Mouse (Mus musculus) MEL (cell line): Measurements from ENCODE around the gene Ubxn7. TPM values are rescaled to one million over a fixed set of nuclear protein-coding genes. Genes with fewer than 3 reads are reported as not detected.
A peak's percentile ranks its signal among the peaks of the same experiment; 100 is the strongest.

ENCODE experiments used
- DNase-seq: peaks from one replicate; pipeline ENCODE4 v3.0.0; 2011; ENCODE audit warnings: low read depth, low spot score
- H3K27ac ChIP-seq: 2 replicates; pipeline ENCODE4 v1.5.1; 2012; ENCODE audit warnings: low read depth, mild to moderate bottlenecking, control low read depth, low read length, moderate library complexity; ENCODE audit not compliant: control insufficient read depth
- H3K27me3 ChIP-seq, 2 experiments: fragments of 150-350 bp in 1 of 2; sonication (generic) in 1 of 2; 2 replicates each; pipeline ENCODE4 v1.6.1; 2012; ENCODE audit warnings: low read length in 2 of 2, mild to moderate bottlenecking in 2 of 2, improper control_type of control experiment in 1 of 2, moderate library complexity in 1 of 2; ENCODE audit not compliant: insufficient read depth in 2 of 2, control insufficient read depth in 1 of 2
- H3K36me3 ChIP-seq, 2 experiments: 2 replicates each; pipeline ENCODE4 v1.6.1; 2012 to 2014; ENCODE audit warnings: low read length in 2 of 2, improper control_type of control experiment in 1 of 2, inconsistent platforms in 1 of 2, mild to moderate bottlenecking in 1 of 2; ENCODE audit not compliant: insufficient read depth in 2 of 2, control insufficient read depth in 1 of 2
- H3K4me1 ChIP-seq, 2 experiments: fragments of 150-350 bp in 1 of 2; sonication (generic) in 1 of 2; 2 replicates each; pipeline ENCODE4 v1.6.1; 2012; ENCODE audit warnings: low read length in 2 of 2, improper control_type of control experiment in 1 of 2, mild to moderate bottlenecking in 1 of 2; ENCODE audit not compliant: insufficient read depth in 2 of 2, control insufficient read depth in 1 of 2
- H3K4me3 ChIP-seq, 2 experiments: fragments of 150-350 bp in 1 of 2; sonication (generic) in 1 of 2; 2 replicates each; pipeline ENCODE4 v1.5.1; 2012; ENCODE audit warnings: low read depth in 2 of 2, low read length in 2 of 2, mild to moderate bottlenecking in 2 of 2, moderate library complexity in 2 of 2, control low read depth in 1 of 2, improper control_type of control experiment in 1 of 2; ENCODE audit not compliant: control insufficient read depth in 1 of 2, insufficient read depth in 1 of 2
- H3K79me2 ChIP-seq: 2 replicates; pipeline ENCODE4 v1.6.1; 2012; ENCODE audit warnings: mild to moderate bottlenecking, low read length, moderate library complexity; ENCODE audit not compliant: control insufficient read depth, poor library complexity, insufficient read depth
- H3K9ac ChIP-seq: 2 replicates; pipeline ENCODE4 v1.6.1; 2012; ENCODE audit warnings: low read depth, mild to moderate bottlenecking, control low read depth, low read length, moderate library complexity; ENCODE audit not compliant: control insufficient read depth, poor library complexity, severe bottlenecking
- H3K9me3 ChIP-seq: fragments of 150-350 bp; sonication (generic); replicated peaks from 2 replicates; pipeline ENCODE4 v1.6.1; 2012; ENCODE audit warnings: mild to moderate bottlenecking, low read length, improper control_type of control experiment, moderate library complexity; ENCODE audit not compliant: insufficient read depth
- CHD1 ChIP-seq: IDR thresholded peaks from 2 replicates; pipeline ENCODE4 v1.6.1; 2012; ENCODE audit warnings: low read depth, mild to moderate bottlenecking, inconsistent platforms, low read length, improper control_type of control experiment
- CHD2 ChIP-seq: IDR thresholded peaks from 2 replicates; pipeline ENCODE4 v1.6.1; 2011; ENCODE audit warnings: low read length, improper control_type of control experiment
- E2F4 ChIP-seq: IDR thresholded peaks from 2 replicates; pipeline ENCODE4 v1.6.1; 2011; ENCODE audit warnings: low read depth, low read length, improper control_type of control experiment, borderline replicate concordance
- ELF1 ChIP-seq: IDR thresholded peaks from 2 replicates; pipeline ENCODE4 v1.6.1; 2014; ENCODE audit warnings: low read depth, mild to moderate bottlenecking, inconsistent platforms, low read length, improper control_type of control experiment, moderate library complexity
- EP300 ChIP-seq, 2 experiments: IDR thresholded peaks; 2 replicates each; pipeline ENCODE4 v1.6.1; 2011; ENCODE audit warnings: improper control_type of control experiment in 2 of 2, low read length in 2 of 2, low read depth in 1 of 2, mild to moderate bottlenecking in 1 of 2
- ETS1 ChIP-seq: IDR thresholded peaks from 2 replicates; pipeline ENCODE4 v1.6.1; 2012; ENCODE audit warnings: low read depth, mild to moderate bottlenecking, inconsistent platforms, low read length, improper control_type of control experiment, moderate library complexity
- GABPA ChIP-seq: IDR thresholded peaks from 2 replicates; pipeline ENCODE4 v1.6.1; 2012; ENCODE audit warnings: low read depth, mild to moderate bottlenecking, inconsistent platforms, low read length, improper control_type of control experiment, moderate library complexity
- HCFC1 ChIP-seq: IDR thresholded peaks from 2 replicates; pipeline ENCODE4 v1.6.1; 2012; ENCODE audit warnings: low read depth, mild to moderate bottlenecking, inconsistent platforms, low read length, improper control_type of control experiment, moderate library complexity
- JUND ChIP-seq: IDR thresholded peaks from 2 replicates; pipeline ENCODE4 v1.6.1; 2011; ENCODE audit warnings: low read depth, mild to moderate bottlenecking, improper control_type of control experiment, low read length
- KAT2A ChIP-seq: conservative IDR thresholded peaks from 2 replicates; pipeline ENCODE4 v1.6.1; 2012; ENCODE audit warnings: low read depth, low read length, improper control_type of control experiment, inconsistent platforms
- MAFK ChIP-seq: IDR thresholded peaks from 2 replicates; pipeline ENCODE4 v1.6.1; 2011; ENCODE audit warnings: low read depth, mild to moderate bottlenecking, low read length, improper control_type of control experiment, borderline replicate concordance
- MAZ ChIP-seq: IDR thresholded peaks from 2 replicates; pipeline ENCODE4 v1.6.1; 2012; ENCODE audit warnings: low read depth, mild to moderate bottlenecking, inconsistent platforms, low read length, improper control_type of control experiment
- MEF2A ChIP-seq: IDR thresholded peaks from 2 replicates; pipeline ENCODE4 v1.6.1; 2014; ENCODE audit warnings: low read depth, mild to moderate bottlenecking, inconsistent platforms, low read length, improper control_type of control experiment; ENCODE audit not compliant: poor library complexity, insufficient replicate concordance, severe bottlenecking; ENCODE audit errors: extremely low read depth
- MYB ChIP-seq: IDR thresholded peaks from 2 replicates; pipeline ENCODE4 v1.6.1; 2011; ENCODE audit warnings: mild to moderate bottlenecking, low read depth, low read length, improper control_type of control experiment
- NELFE ChIP-seq: IDR thresholded peaks from 2 replicates; pipeline ENCODE4 v1.6.1; 2011; ENCODE audit warnings: low read depth, low read length, improper control_type of control experiment
- NRF1 ChIP-seq: IDR thresholded peaks from 2 replicates; pipeline ENCODE4 v1.6.1; 2014; ENCODE audit warnings: low read depth, mild to moderate bottlenecking, inconsistent platforms, low read length, improper control_type of control experiment, moderate library complexity; ENCODE audit not compliant: poor library complexity, insufficient read depth, severe bottlenecking
- POLR2AphosphoS2 ChIP-seq: IDR thresholded peaks from 2 replicates; pipeline ENCODE4 v1.6.1; 2011; ENCODE audit warnings: low read length, improper control_type of control experiment
- RAD21 ChIP-seq: IDR thresholded peaks from 2 replicates; pipeline ENCODE4 v1.6.1; 2011; ENCODE audit warnings: mild to moderate bottlenecking, low read depth, low read length, improper control_type of control experiment
- RCOR1 ChIP-seq: IDR thresholded peaks from 2 replicates; pipeline ENCODE4 v1.6.1; 2012; ENCODE audit warnings: low read depth, mild to moderate bottlenecking, inconsistent platforms, low read length, improper control_type of control experiment
- SIN3A ChIP-seq: IDR thresholded peaks from 2 replicates; pipeline ENCODE4 v1.6.1; 2012; ENCODE audit warnings: low read length, improper control_type of control experiment, inconsistent platforms
- SMC3 ChIP-seq: IDR thresholded peaks from 2 replicates; pipeline ENCODE4 v1.6.1; 2011; ENCODE audit warnings: low read depth, low read length, improper control_type of control experiment
- TAL1 ChIP-seq: IDR thresholded peaks from 2 replicates; pipeline ENCODE4 v1.6.1; 2012; ENCODE audit warnings: mild to moderate bottlenecking, inconsistent platforms, low read length, moderate library complexity, mixed read lengths
- TBP ChIP-seq: IDR thresholded peaks from 2 replicates; pipeline ENCODE4 v1.8.0; 2011; ENCODE audit warnings: low read depth, low read length, improper control_type of control experiment
- UBTF ChIP-seq: IDR thresholded peaks from 2 replicates; pipeline ENCODE4 v1.6.1; 2012; ENCODE audit warnings: low read depth, mild to moderate bottlenecking, inconsistent platforms, low read length, improper control_type of control experiment, moderate library complexity, borderline replicate concordance; ENCODE audit not compliant: insufficient read depth
- USF1 ChIP-seq: IDR thresholded peaks from 2 replicates; pipeline ENCODE4 v1.6.1; 2014; ENCODE audit warnings: low read depth, mild to moderate bottlenecking, inconsistent platforms, low read length, improper control_type of control experiment, moderate library complexity
- ZKSCAN1 ChIP-seq: IDR thresholded peaks from 2 replicates; pipeline ENCODE4 v1.6.1; 2012; ENCODE audit warnings: low read depth, mild to moderate bottlenecking, inconsistent platforms, low read length, improper control_type of control experiment, moderate library complexity
- ZMIZ1 ChIP-seq: IDR thresholded peaks from 2 replicates; pipeline ENCODE4 v1.6.1; 2012; ENCODE audit warnings: low read depth, mild to moderate bottlenecking, inconsistent platforms, low read length, improper control_type of control experiment, moderate library complexity
- ZNF384 ChIP-seq: IDR thresholded peaks from 2 replicates; pipeline ENCODE4 v1.6.1; 2012; ENCODE audit warnings: low read depth, mild to moderate bottlenecking, inconsistent platforms, low read length, improper control_type of control experiment
- polyA plus RNA-seq, 2 experiments: library from polyadenylated mRNA; stranded (reverse) in 1 of 2; unstranded in 1 of 2; fragments of >175 nt in 1 of 2; fragments of >200 nt in 1 of 2; gene quantifications; 2 replicates each; pipeline versions ENCODE4 v1.2.1 to v1.2.4; 2012; ENCODE audit warnings: low replicate concordance in 2 of 2, low read depth in 1 of 2; ENCODE audit not compliant: insufficient read length in 2 of 2, insufficient read depth in 1 of 2, missing spikeins in 1 of 2
- total RNA-seq: library from RNA; depleted of rRNA; stranded (reverse); fragments of 300-350 nt; gene quantifications from 2 replicates; pipeline ENCODE4 v1.2.3, GENCODE M21; 2012

Ubxn7 gene
- total and polyA plus RNA-seq, 3 experiments = 8.1 to 51.2 (median 11.0) TPM

- no peak for DNase-seq
- Histone ChIP-seq H3K9ac (no peak overlapping the region), H3K79me2 (peaks cover 3% of the 10 kb centered on the region; the same call in 1 of the 2 replicates), H3K27me3 (no peaks in the 10 kb centered on the region), H3K27ac (no peak overlapping the region), H3K36me3 (peaks cover 0 to 5% of the 10 kb centered on the region in 2 experiments; a peak in 1 of 4 replicates), H3K9me3 (no peaks in the 10 kb centered on the region), H3K4me3 (no peak overlapping the region)
- no peak for TF ChIP-seq ZNF384
- TF ChIP-seq MAFK = no peak
- TF ChIP-seq USF1 = no peak
- TF ChIP-seq NRF1 = no peak
- no peak for TF ChIP-seq RCOR1
- no peak for TF ChIP-seq POLR2AphosphoS2
- TF ChIP-seq ZKSCAN1 = no peak
- no peak for TF ChIP-seq RAD21
- TF ChIP-seq TBP = no peak
- no peak for TF ChIP-seq KAT2A
- no peak for TF ChIP-seq E2F4
- TF ChIP-seq HCFC1 = no peak
- no peak for TF ChIP-seq GABPA
- TF ChIP-seq, all 39 proteins: peak for 0
- H3K4me1 ChIP-seq = peaks cover 0 to 3% of the 10 kb centered on the region in 2 experiments; a peak in 2 of 4 replicates
These were observed 85.4 kb downstream of the Ubxn7 start for GRCm38 (mm10) chr16:32417457-32417856.

GRCm38 (mm10) chr16:32419517-32420483 lies 87.7 kb downstream of the Ubxn7 start, which contains the start of gene Tctex1d2:
TSS of gene Tctex1d2 (plus strand) at chr16:32419702.
- Histone ChIP-seq H3K27ac (peak within 1 kb of the TSS; percentile 68), H3K27me3 (no peaks in the 10 kb centered on the region), H3K4me1 (peaks cover 0 to 3% of the 10 kb centered on the region in 2 experiments; a peak in 2 of 4 replicates), H3K9ac (peak within 1 kb of the TSS; percentile 75), H3K36me3 (peaks cover 0 to 5% of the 10 kb centered on the region in 2 experiments; a peak in 1 of 4 replicates), H3K4me3 (peak within 1 kb of the TSS; percentile 58 to 84), H3K79me2 (peaks cover 3% of the 10 kb centered on the region; the same call in 1 of the 2 replicates), H3K9me3 (no peaks in the 10 kb centered on the region)
- peak; percentile 97 for DNase-seq
- TF ChIP-seq ZKSCAN1 (no peak), SIN3A (peak; percentile 80), ZMIZ1 (no peak), NRF1 (peak; percentile 100), HCFC1 (peak; percentile 74), EP300 (IDR thresholded peaks at IDR 0.05; ENCODE audit: low read depth in 1 of 2, low read length in 2 of 2) (peak in 1 of 2 experiments; percentile 62; a peak in 2 of 4 replicates), TAL1 (peak; percentile 33), MAZ (no peak), NELFE (peak; percentile 53), MEF2A (no peak), ETS1 (peak; percentile 46; the same call in 1 of the 2 replicates), KAT2A (peak; percentile 67), MYB (0 out of 2 replicates have a peak, but pooled peaks have one; percentile 22), ELF1 (peak; percentile 76), SMC3 (no peak), CHD2 (no peak), MAFK (no peak), UBTF (no peak), CHD1 (no peak), JUND (no peak)
